Mouse (Mus musculus) MEL (cell line): ENCODE measurements around the gene Fbln2. TPM values are rescaled to one million over a fixed set of nuclear protein-coding genes. Genes with fewer than 3 reads are reported as not detected.
"Not testable (repeated sequence)": the region's sequence is repeated elsewhere in the genome, so short reads cannot be mapped to it uniquely, and the experiment has no call there.

Source experiments
- DNase-seq: peaks from one replicate; pipeline ENCODE4 v3.0.0; 2011; ENCODE audit warnings: low read depth, low spot score
- H3K27ac ChIP-seq: 2 replicates; pipeline ENCODE4 v1.5.1; 2012; ENCODE audit warnings: low read depth, mild to moderate bottlenecking, control low read depth, low read length, moderate library complexity; ENCODE audit not compliant: control insufficient read depth
- H3K27me3 ChIP-seq, 2 experiments: fragments of 150-350 bp in 1 of 2; sonication (generic) in 1 of 2; 2 replicates each; pipeline ENCODE4 v1.6.1; 2012; ENCODE audit warnings: low read length in 2 of 2, mild to moderate bottlenecking in 2 of 2, improper control_type of control experiment in 1 of 2, moderate library complexity in 1 of 2; ENCODE audit not compliant: insufficient read depth in 2 of 2, control insufficient read depth in 1 of 2
- H3K36me3 ChIP-seq, 2 experiments: 2 replicates each; pipeline ENCODE4 v1.6.1; 2012 to 2014; ENCODE audit warnings: low read length in 2 of 2, improper control_type of control experiment in 1 of 2, inconsistent platforms in 1 of 2, mild to moderate bottlenecking in 1 of 2; ENCODE audit not compliant: insufficient read depth in 2 of 2, control insufficient read depth in 1 of 2
- H3K4me1 ChIP-seq, 2 experiments: fragments of 150-350 bp in 1 of 2; sonication (generic) in 1 of 2; 2 replicates each; pipeline ENCODE4 v1.6.1; 2012; ENCODE audit warnings: low read length in 2 of 2, improper control_type of control experiment in 1 of 2, mild to moderate bottlenecking in 1 of 2; ENCODE audit not compliant: insufficient read depth in 2 of 2, control insufficient read depth in 1 of 2
- H3K4me3 ChIP-seq, 2 experiments: fragments of 150-350 bp in 1 of 2; sonication (generic) in 1 of 2; 2 replicates each; pipeline ENCODE4 v1.5.1; 2012; ENCODE audit warnings: low read depth in 2 of 2, low read length in 2 of 2, mild to moderate bottlenecking in 2 of 2, moderate library complexity in 2 of 2, control low read depth in 1 of 2, improper control_type of control experiment in 1 of 2; ENCODE audit not compliant: control insufficient read depth in 1 of 2, insufficient read depth in 1 of 2
- H3K79me2 ChIP-seq: 2 replicates; pipeline ENCODE4 v1.6.1; 2012; ENCODE audit warnings: mild to moderate bottlenecking, low read length, moderate library complexity; ENCODE audit not compliant: control insufficient read depth, poor library complexity, insufficient read depth
- H3K9ac ChIP-seq: 2 replicates; pipeline ENCODE4 v1.6.1; 2012; ENCODE audit warnings: low read depth, mild to moderate bottlenecking, control low read depth, low read length, moderate library complexity; ENCODE audit not compliant: control insufficient read depth, poor library complexity, severe bottlenecking
- H3K9me3 ChIP-seq: fragments of 150-350 bp; sonication (generic); replicated peaks from 2 replicates; pipeline ENCODE4 v1.6.1; 2012; ENCODE audit warnings: mild to moderate bottlenecking, low read length, improper control_type of control experiment, moderate library complexity; ENCODE audit not compliant: insufficient read depth
- BHLHE40 ChIP-seq: IDR thresholded peaks from 2 replicates; pipeline ENCODE4 v1.6.1; 2012; ENCODE audit warnings: low read depth, mild to moderate bottlenecking, inconsistent platforms, low read length, improper control_type of control experiment, borderline replicate concordance
- CHD1 ChIP-seq: IDR thresholded peaks from 2 replicates; pipeline ENCODE4 v1.6.1; 2012; ENCODE audit warnings: low read depth, mild to moderate bottlenecking, inconsistent platforms, low read length, improper control_type of control experiment
- CTCF ChIP-seq, 3 experiments: IDR thresholded peaks in 2 of 3; conservative IDR thresholded peaks in 1 of 3; 2 replicates each; pipeline ENCODE4 v1.5.1; 2011 to 2012; ENCODE audit warnings: low read length in 3 of 3, low read depth in 2 of 3, mild to moderate bottlenecking in 2 of 3, improper control_type of control experiment in 1 of 3, inconsistent platforms in 1 of 3, mixed read lengths in 1 of 3, moderate library complexity in 1 of 3; ENCODE audit not compliant: control insufficient read depth in 1 of 3, insufficient read depth in 1 of 3, poor library complexity in 1 of 3, severe bottlenecking in 1 of 3
- ETS1 ChIP-seq: IDR thresholded peaks from 2 replicates; pipeline ENCODE4 v1.6.1; 2012; ENCODE audit warnings: low read depth, mild to moderate bottlenecking, inconsistent platforms, low read length, improper control_type of control experiment, moderate library complexity
- GABPA ChIP-seq: IDR thresholded peaks from 2 replicates; pipeline ENCODE4 v1.6.1; 2012; ENCODE audit warnings: low read depth, mild to moderate bottlenecking, inconsistent platforms, low read length, improper control_type of control experiment, moderate library complexity
- GATA1 ChIP-seq: IDR thresholded peaks from 2 replicates; pipeline ENCODE4 v1.6.1; 2011; ENCODE audit warnings: low read depth, low read length, improper control_type of control experiment
- HCFC1 ChIP-seq: IDR thresholded peaks from 2 replicates; pipeline ENCODE4 v1.6.1; 2012; ENCODE audit warnings: low read depth, mild to moderate bottlenecking, inconsistent platforms, low read length, improper control_type of control experiment, moderate library complexity
- JUND ChIP-seq: IDR thresholded peaks from 2 replicates; pipeline ENCODE4 v1.6.1; 2011; ENCODE audit warnings: low read depth, mild to moderate bottlenecking, improper control_type of control experiment, low read length
- KAT2A ChIP-seq: conservative IDR thresholded peaks from 2 replicates; pipeline ENCODE4 v1.6.1; 2012; ENCODE audit warnings: low read depth, low read length, improper control_type of control experiment, inconsistent platforms
- MAFK ChIP-seq: IDR thresholded peaks from 2 replicates; pipeline ENCODE4 v1.6.1; 2011; ENCODE audit warnings: low read depth, mild to moderate bottlenecking, low read length, improper control_type of control experiment, borderline replicate concordance
- MAX ChIP-seq: IDR thresholded peaks from 2 replicates; pipeline ENCODE4 v1.6.1; 2011; ENCODE audit warnings: low read length, improper control_type of control experiment
- MAZ ChIP-seq: IDR thresholded peaks from 2 replicates; pipeline ENCODE4 v1.6.1; 2012; ENCODE audit warnings: low read depth, mild to moderate bottlenecking, inconsistent platforms, low read length, improper control_type of control experiment
- MEF2A ChIP-seq: IDR thresholded peaks from 2 replicates; pipeline ENCODE4 v1.6.1; 2014; ENCODE audit warnings: low read depth, mild to moderate bottlenecking, inconsistent platforms, low read length, improper control_type of control experiment; ENCODE audit not compliant: poor library complexity, insufficient replicate concordance, severe bottlenecking; ENCODE audit errors: extremely low read depth
- MYB ChIP-seq: IDR thresholded peaks from 2 replicates; pipeline ENCODE4 v1.6.1; 2011; ENCODE audit warnings: mild to moderate bottlenecking, low read depth, low read length, improper control_type of control experiment
- MYC ChIP-seq: IDR thresholded peaks from 2 replicates; pipeline ENCODE4 v1.6.1; 2011; ENCODE audit warnings: low read depth, mild to moderate bottlenecking, low read length, improper control_type of control experiment, moderate library complexity
- NRF1 ChIP-seq: IDR thresholded peaks from 2 replicates; pipeline ENCODE4 v1.6.1; 2014; ENCODE audit warnings: low read depth, mild to moderate bottlenecking, inconsistent platforms, low read length, improper control_type of control experiment, moderate library complexity; ENCODE audit not compliant: poor library complexity, insufficient read depth, severe bottlenecking
- POLR2A ChIP-seq, 2 experiments: IDR thresholded peaks; 2 replicates each; pipeline ENCODE4 v1.6.1; 2011 to 2012; ENCODE audit warnings: low read length in 2 of 2, mild to moderate bottlenecking in 2 of 2, control low read depth in 1 of 2, improper control_type of control experiment in 1 of 2, low read depth in 1 of 2, moderate library complexity in 1 of 2; ENCODE audit not compliant: control insufficient read depth in 1 of 2, insufficient read depth in 1 of 2, poor library complexity in 1 of 2
- POLR2AphosphoS2 ChIP-seq: IDR thresholded peaks from 2 replicates; pipeline ENCODE4 v1.6.1; 2011; ENCODE audit warnings: low read length, improper control_type of control experiment
- POLR2AphosphoS5 ChIP-seq: IDR thresholded peaks from 2 replicates; pipeline ENCODE4 v1.6.1; 2012; ENCODE audit warnings: low read depth, borderline replicate concordance, mild to moderate bottlenecking, inconsistent platforms, low read length, moderate library complexity, mixed read lengths
- RAD21 ChIP-seq: IDR thresholded peaks from 2 replicates; pipeline ENCODE4 v1.6.1; 2011; ENCODE audit warnings: mild to moderate bottlenecking, low read depth, low read length, improper control_type of control experiment
- RCOR1 ChIP-seq: IDR thresholded peaks from 2 replicates; pipeline ENCODE4 v1.6.1; 2012; ENCODE audit warnings: low read depth, mild to moderate bottlenecking, inconsistent platforms, low read length, improper control_type of control experiment
- SIN3A ChIP-seq: IDR thresholded peaks from 2 replicates; pipeline ENCODE4 v1.6.1; 2012; ENCODE audit warnings: low read length, improper control_type of control experiment, inconsistent platforms
- TAL1 ChIP-seq: IDR thresholded peaks from 2 replicates; pipeline ENCODE4 v1.6.1; 2012; ENCODE audit warnings: mild to moderate bottlenecking, inconsistent platforms, low read length, moderate library complexity, mixed read lengths
- TBP ChIP-seq: IDR thresholded peaks from 2 replicates; pipeline ENCODE4 v1.8.0; 2011; ENCODE audit warnings: low read depth, low read length, improper control_type of control experiment
- UBTF ChIP-seq: IDR thresholded peaks from 2 replicates; pipeline ENCODE4 v1.6.1; 2012; ENCODE audit warnings: low read depth, mild to moderate bottlenecking, inconsistent platforms, low read length, improper control_type of control experiment, moderate library complexity, borderline replicate concordance; ENCODE audit not compliant: insufficient read depth
- USF1 ChIP-seq: IDR thresholded peaks from 2 replicates; pipeline ENCODE4 v1.6.1; 2014; ENCODE audit warnings: low read depth, mild to moderate bottlenecking, inconsistent platforms, low read length, improper control_type of control experiment, moderate library complexity
- USF2 ChIP-seq, 2 experiments: IDR thresholded peaks; 2 replicates each; pipeline ENCODE4 v1.6.1; 2011 to 2012; ENCODE audit warnings: improper control_type of control experiment in 2 of 2, low read length in 2 of 2, borderline replicate concordance in 1 of 2, inconsistent platforms in 1 of 2, low read depth in 1 of 2, mild to moderate bottlenecking in 1 of 2; ENCODE audit not compliant: insufficient read depth in 1 of 2
- ZC3H11A ChIP-seq: IDR thresholded peaks from 2 replicates; pipeline ENCODE4 v1.6.1; 2012; ENCODE audit warnings: low read depth, mild to moderate bottlenecking, inconsistent platforms, low read length, improper control_type of control experiment
- ZNF384 ChIP-seq: IDR thresholded peaks from 2 replicates; pipeline ENCODE4 v1.6.1; 2012; ENCODE audit warnings: low read depth, mild to moderate bottlenecking, inconsistent platforms, low read length, improper control_type of control experiment
- polyA plus RNA-seq, 2 experiments: library from polyadenylated mRNA; stranded (reverse) in 1 of 2; unstranded in 1 of 2; fragments of >175 nt in 1 of 2; fragments of >200 nt in 1 of 2; gene quantifications; 2 replicates each; pipeline versions ENCODE4 v1.2.1 to v1.2.4; 2012; ENCODE audit warnings: low replicate concordance in 2 of 2, low read depth in 1 of 2; ENCODE audit not compliant: insufficient read length in 2 of 2, insufficient read depth in 1 of 2, missing spikeins in 1 of 2
- total RNA-seq: library from RNA; depleted of rRNA; stranded (reverse); fragments of 300-350 nt; gene quantifications from 2 replicates; pipeline ENCODE4 v1.2.3, GENCODE M21; 2012; rRNA removed

Fbln2 gene
- 2.3 and 4.4 TPM in 2 replicates for total RNA-seq
- 1 to 10 TPM in 1 of 2 experiments, not detected in 1; 1.9 TPM for polyA plus RNA-seq

DNA sequence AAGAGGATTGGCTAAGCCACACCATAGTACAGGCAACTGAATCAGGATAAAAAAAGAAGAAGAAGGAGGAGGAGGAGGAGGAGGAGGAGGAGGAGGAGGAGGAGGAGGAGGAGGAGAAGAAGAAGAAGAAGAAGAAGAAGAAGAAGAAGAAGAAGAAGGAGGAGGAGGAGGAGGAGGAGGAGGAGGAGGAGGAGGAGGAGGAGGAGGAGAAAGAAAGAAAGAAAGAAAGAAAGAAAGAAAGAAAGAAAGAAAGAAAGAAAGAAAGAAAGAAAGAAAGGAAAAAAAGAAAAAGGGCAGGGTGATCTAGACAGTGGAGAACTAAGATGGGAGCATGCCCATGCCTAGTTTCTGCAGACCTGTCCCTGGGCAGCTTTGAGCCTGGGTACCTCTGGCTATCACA lies at the start of gene Fbln2:
TSS of gene Fbln2 (plus strand) at position 301 of the 400 bp plus-strand sequence.
- H3K9ac ChIP-seq: not testable (repeated sequence)

GRCm38 (mm10) chr6:91163195-91163911 lies 48.9 kb upstream of the Fbln2 start:
- Histone ChIP-seq H3K27me3 (no peaks in the 10 kb centered on the region), H3K27ac (peak overlapping the region; percentile 80), H3K9ac (peak overlapping the region; percentile 34), H3K4me1 (peaks cover 13 to 18% of the 10 kb centered on the region in 2 experiments), H3K4me3 (no peak overlapping the region), H3K9me3 (no peaks in the 10 kb centered on the region), H3K36me3 (peaks cover 0 to 12% of the 10 kb centered on the region in 2 experiments; a peak in 2 of 4 replicates), H3K79me2 (no peaks in the 10 kb centered on the region; the same call in 1 of the 2 replicates)
- peak; percentile 84 for DNase-seq
- TF ChIP-seq TBP: no peak
- no peak for TF ChIP-seq MYC
- peak; percentile 76 for TF ChIP-seq ETS1
- peak in 1 of 3 experiments; percentile 26; a peak in 1 of 6 replicates for TF ChIP-seq CTCF (IDR thresholded peaks at IDR 0.05 in 2 of 3, conservative IDR thresholded peaks at IDR 0.05 in 1 of 3; ENCODE audit: control insufficient read depth in 1 of 3, insufficient read depth in 1 of 3, low read depth in 2 of 3, low read length in 3 of 3, poor library complexity in 1 of 3, severe bottlenecking in 1 of 3)
- peak; percentile 68; the same call in 1 of the 2 replicates for TF ChIP-seq RCOR1
- no peak for TF ChIP-seq USF2 (IDR thresholded peaks at IDR 0.05; ENCODE audit: borderline replicate concordance in 1 of 2, insufficient read depth in 1 of 2, low read depth in 1 of 2, low read length in 2 of 2)
- TF ChIP-seq SIN3A: peak; percentile 45; the same call in 1 of the 2 replicates
- TF ChIP-seq USF1: no peak
- no peak for TF ChIP-seq MAX
- peak; percentile 80; the same call in 1 of the 2 replicates for TF ChIP-seq MAZ
- TF ChIP-seq JUND: no peak
- TF ChIP-seq CHD1: no peak
- TF ChIP-seq POLR2A (IDR thresholded peaks at IDR 0.05; ENCODE audit: control insufficient read depth in 1 of 2, insufficient read depth in 1 of 2, low read depth in 1 of 2, low read length in 2 of 2, poor library complexity in 1 of 2): peak in 1 of 2 experiments; percentile 38; a peak in 1 of 4 replicates
- TF ChIP-seq RAD21: no peak
- TF ChIP-seq POLR2AphosphoS2: no peak
- TF ChIP-seq KAT2A: no peak
- TF ChIP-seq HCFC1: no peak
- no peak for TF ChIP-seq MAFK
- TF ChIP-seq UBTF: no peak
- peak; percentile 88 for TF ChIP-seq TAL1
- no peak for TF ChIP-seq GABPA
- no peak for TF ChIP-seq MEF2A
- TF ChIP-seq BHLHE40: 0 out of 2 replicates have a peak, but pooled peaks have one; percentile 22
- no peak for TF ChIP-seq MYB
- TF ChIP-seq ZC3H11A: no peak
- TF ChIP-seq ZNF384: no peak
- no peak for TF ChIP-seq POLR2AphosphoS5
- TF ChIP-seq GATA1: peak; percentile 80
- no peak for TF ChIP-seq NRF1

More for the DNA sequence above, at the start of gene Fbln2:
- H3K79me2 ChIP-seq, DNase-seq, H3K36me3 ChIP-seq, H3K9me3 ChIP-seq, H3K27ac ChIP-seq, H3K27me3 ChIP-seq, H3K4me3 ChIP-seq: not testable (repeated sequence)
- peaks cover 0 to 11% of the 10 kb centered on the region in 2 experiments; a peak in 2 of 4 replicates for H3K4me1 ChIP-seq
